Mouse (Mus musculus): Measurements from ENCODE around the gene Ttll3.
A peak's percentile ranks its signal among the peaks of the same experiment; 100 is the strongest.

GRCm38 (mm10) chr6:113427397-113427796 lies 38.3 kb downstream of the Ttll3 start:
- TF ChIP-seq CTCF (IDR thresholded peaks at IDR 0.05; ENCODE audit: low read depth, low read length) (peak; percentile 66), EP300 (IDR thresholded peaks at IDR 0.05; ENCODE audit: insufficient read depth, low read depth, low read length) (no peak)

All from ES-Bruce4 (cell line).